Comparison of ENCODE assay signal across 14 mouse cellular contexts in the genomic region with DNA sequence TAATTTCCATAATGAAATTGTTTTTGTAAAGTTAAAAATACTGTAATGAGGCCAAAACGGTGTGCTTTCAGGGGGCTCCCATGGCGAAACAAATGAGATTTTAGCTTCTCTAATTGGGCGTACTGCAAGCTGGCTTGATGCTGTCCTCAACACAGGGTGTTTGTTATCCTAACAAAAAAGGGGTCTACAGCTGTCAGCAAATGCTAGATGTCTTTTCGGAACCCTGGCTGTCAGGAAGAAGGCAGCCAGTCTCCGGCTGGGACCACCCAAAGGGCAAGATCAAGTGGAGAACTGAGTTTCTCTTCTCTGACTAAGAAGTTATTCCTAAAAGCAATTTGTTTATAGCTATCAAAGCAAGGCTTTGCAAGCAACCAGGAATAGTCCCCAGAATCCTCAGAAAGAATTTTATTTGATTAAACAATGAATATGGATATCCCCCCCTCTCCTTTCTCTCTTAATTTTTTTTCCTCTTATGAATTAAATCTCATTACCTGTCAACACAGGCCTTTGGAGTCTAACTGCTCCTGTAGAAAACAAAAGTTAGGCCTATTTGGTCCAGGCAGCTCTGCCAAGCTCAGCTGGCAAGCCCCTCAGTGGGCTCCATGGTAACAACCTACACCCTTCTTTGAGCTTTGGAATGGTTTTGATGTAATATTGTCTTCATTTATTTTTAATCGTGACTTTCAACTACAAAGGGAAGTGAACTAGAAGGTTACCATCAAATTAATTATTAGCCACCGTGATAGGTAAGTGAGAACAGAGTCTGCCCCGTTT.
DNase-seq lines count a peak whose midpoint lies in the region; ATAC-seq lines count a peak whose summit lies in the region.
"Had no signal": no experiment of that assay in that cellular context is flagged by ENCODE, and none has a peak within 500 bp of the region (broad histone marks: within the 10 kb centered on the region; RNA-seq: fewer than 3 reads in every experiment).

No protein-coding gene starts in this region.

- H3K9ac ChIP-seq in forebrain, embryonic 13.5 days, result no peak overlapping the region
- no peak overlapping the region for H3K9ac ChIP-seq in hindbrain, embryonic 16.5 days (ENCODE audit: low read depth, low read length)
- H3K9ac ChIP-seq in midbrain, embryonic 16.5 days (ENCODE audit: low read depth, low read length), result no peak overlapping the region
- H3K9ac ChIP-seq: heart, embryonic 13.5 days; lung, embryonic 15.5 days had no signal

- H3K4me2 ChIP-seq in forebrain, embryonic 13.5 days, result no peak overlapping the region
- H3K4me2 ChIP-seq in hindbrain, embryonic 16.5 days (ENCODE audit: low read length), result no peak overlapping the region
- H3K4me2 ChIP-seq in midbrain, embryonic 16.5 days (ENCODE audit: low read length), result no peak overlapping the region
- H3K4me2 ChIP-seq: heart, embryonic 13.5 days; lung, embryonic 15.5 days had no signal

- WGBS in forebrain, embryonic 13.5 days, result 11% methylated on average over 8 of the region's 8 CpGs
- WGBS in hindbrain, embryonic 16.5 days, result 23% methylated on average over 8 of the region's 8 CpGs
- WGBS in midbrain, embryonic 16.5 days, result 14% methylated on average over 8 of the region's 8 CpGs

- no peaks in the 10 kb centered on the region for H3K36me3 ChIP-seq in forebrain, embryonic 13.5 days (ENCODE audit: poor library complexity, severe bottlenecking)
- H3K36me3 ChIP-seq in hindbrain, embryonic 16.5 days (ENCODE audit: control insufficient read depth, insufficient read depth, low read length), result no peaks in the 10 kb centered on the region
- no peaks in the 10 kb centered on the region for H3K36me3 ChIP-seq in midbrain, embryonic 16.5 days (ENCODE audit: control insufficient read depth, insufficient read depth, low read length)
- H3K36me3 ChIP-seq: heart, embryonic 13.5 days; lung, embryonic 15.5 days had no signal

- DNase-seq in embryo, embryonic 10 days (ENCODE audit: low spot score), result peak; percentile 34
- DNase-seq in embryo, embryonic 9.5 days (ENCODE audit: extremely low spot score), result no peak
- DNase-seq in heart, adult 8-10 months (ENCODE audit: low spot score), result no peak
- DNase-seq in frontal cortex, postnatal 14 days (ENCODE audit: low spot score in 2 of 2), result no peak
- DNase-seq in kidney, postnatal 10 days, result no peak
- DNase-seq: cerebellum, adult 2 months; liver; thymus, postnatal 36 days had no signal

- peak; percentile 89 for ATAC-seq in forebrain, embryonic 13.5 days
- ATAC-seq in hindbrain, embryonic 16.5 days, result peak; percentile 69; the same call in 1 of the 2 replicates
- ATAC-seq in midbrain, embryonic 16.5 days, result peak; percentile 75
- ATAC-seq: inflammation-experienced regulatory T-cells, adult 6 months had no signal

- no peak overlapping the region; the same call in 1 of the 2 replicates for H3K27ac ChIP-seq in forebrain, embryonic 13.5 days
- no peak overlapping the region for H3K27ac ChIP-seq in hindbrain, embryonic 16.5 days (ENCODE audit: low read depth, low read length)
- no peak overlapping the region for H3K27ac ChIP-seq in midbrain, embryonic 16.5 days (ENCODE audit: low read length)
- H3K27ac ChIP-seq: heart, embryonic 13.5 days; lung, embryonic 15.5 days had no signal

- H3K27me3 ChIP-seq in forebrain, embryonic 13.5 days, result peaks cover 14% of the 10 kb centered on the region
- H3K27me3 ChIP-seq in hindbrain, embryonic 16.5 days (replicated peaks; ENCODE audit: control insufficient read depth, insufficient read depth, low read length), result no peaks in the 10 kb centered on the region; the same call in 1 of the 2 replicates
- H3K27me3 ChIP-seq in midbrain, embryonic 16.5 days (ENCODE audit: control insufficient read depth, insufficient read depth, low read depth, low read length), result no peaks in the 10 kb centered on the region
- H3K27me3 ChIP-seq: heart, embryonic 13.5 days; lung, embryonic 15.5 days had no signal

- no peak overlapping the region for H3K4me3 ChIP-seq in forebrain, embryonic 13.5 days
- no peak overlapping the region for H3K4me3 ChIP-seq in hindbrain, embryonic 16.5 days (ENCODE audit: low read length)
- no peak overlapping the region for H3K4me3 ChIP-seq in midbrain, embryonic 16.5 days (ENCODE audit: low read depth, low read length)
- H3K4me3 ChIP-seq: heart, embryonic 13.5 days; lung, embryonic 15.5 days had no signal

- H3K9me3 ChIP-seq in forebrain, embryonic 13.5 days (replicated peaks), result no peaks in the 10 kb centered on the region
- no peaks in the 10 kb centered on the region for H3K9me3 ChIP-seq in hindbrain, embryonic 16.5 days (ENCODE audit: control insufficient read depth, low read length)
- H3K9me3 ChIP-seq in midbrain, embryonic 16.5 days (replicated peaks; ENCODE audit: control insufficient read depth, low read length, poor library complexity, severe bottlenecking), result no peaks in the 10 kb centered on the region
- H3K9me3 ChIP-seq: heart, embryonic 13.5 days; lung, embryonic 15.5 days had no signal

- peaks cover 22% of the 10 kb centered on the region; the same call in 1 of the 2 replicates for H3K4me1 ChIP-seq in forebrain, embryonic 13.5 days
- peaks cover 5% of the 10 kb centered on the region; the same call in 1 of the 2 replicates for H3K4me1 ChIP-seq in hindbrain, embryonic 16.5 days (ENCODE audit: control insufficient read depth, insufficient read depth, low read depth, low read length)
- peaks cover 10% of the 10 kb centered on the region for H3K4me1 ChIP-seq in midbrain, embryonic 16.5 days (ENCODE audit: control insufficient read depth, insufficient read depth, low read length)
- H3K4me1 ChIP-seq: heart, embryonic 13.5 days; lung, embryonic 15.5 days had no signal
